Mouse (Mus musculus) gastrocnemius, adult 2 months (tissue): ENCODE results near the gene Gbp7. TPM values are rescaled to one million over a fixed set of nuclear protein-coding genes. Genes with fewer than 3 reads are reported as not detected.

Experiments used
- DNase-seq: peaks from one replicate; pipeline ENCODE4 v3.0.0; 2022
- H3K27ac ChIP-seq: fragments of 200-600 bp; 2 replicates; pipeline ENCODE4 v1.8.1; 2022; ENCODE audit warnings: mild to moderate bottlenecking
- H3K4me3 ChIP-seq: fragments of 200-600 bp; 2 replicates; pipeline ENCODE4 v1.8.1; 2022; ENCODE audit warnings: mild to moderate bottlenecking, moderate library complexity
- CTCF ChIP-seq: fragments of 200-600 bp; IDR thresholded peaks from 2 replicates; pipeline ENCODE4 v1.8.1; 2022; ENCODE audit warnings: antibody characterized with exemption, mild to moderate bottlenecking, moderate library complexity
- intact Hi-C: fragments of 180-260 bp; cut with DNase I; formaldehyde crosslinking; loops from one replicate; pipeline ENCODE4 v1.15.1; 2025
- total RNA-seq, 2 experiments: library from RNA; stranded (reverse); gene quantifications; 2 replicates each; pipeline ENCODE4 v1.2.3; 2021

The Gbp7 gene
- total RNA-seq, 2 experiments from 2014 or later, result 6.3 to 28.4 TPM

DNA sequence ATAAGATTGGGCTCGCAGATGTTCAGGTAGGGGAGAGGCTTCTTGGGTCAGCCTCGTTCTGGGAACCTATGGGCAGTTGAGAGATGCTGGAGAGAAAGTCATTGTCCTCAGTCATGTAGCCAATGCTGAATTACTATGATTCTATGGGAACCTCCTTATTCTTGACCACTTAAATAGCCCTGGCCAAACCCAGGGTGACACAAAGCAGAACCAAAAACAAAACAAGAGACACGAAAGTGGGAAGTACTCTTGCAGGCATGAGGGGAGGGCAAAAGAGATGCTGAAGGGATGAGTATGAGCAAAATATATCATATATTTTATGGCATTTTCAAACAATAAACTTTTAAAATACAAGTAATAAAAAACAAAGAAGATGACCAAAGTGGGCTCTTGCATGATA is 47.0 kb downstream of the Gbp7 start:
- TF ChIP-seq CTCF, result no peak

DNA sequence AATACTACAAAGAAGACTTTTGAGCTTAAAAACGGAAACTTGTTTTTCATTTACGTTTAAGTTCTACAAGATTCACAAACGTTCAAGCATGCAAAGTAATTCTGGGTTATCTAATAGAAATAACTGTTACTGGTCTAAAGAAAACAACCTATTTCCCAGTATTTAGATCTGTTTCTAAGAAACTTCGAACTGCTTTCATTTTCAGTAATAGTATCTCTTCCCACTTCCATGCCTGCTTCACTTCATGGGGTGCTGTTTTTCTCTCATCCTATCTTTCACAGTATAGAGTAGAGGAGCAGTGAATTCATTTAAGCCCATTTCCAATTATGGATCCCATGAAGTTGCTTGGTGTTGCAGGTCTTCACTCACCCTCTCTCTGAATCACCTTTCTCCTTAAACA is 48.2 kb downstream of the Gbp7 start:
- no peak for DNase-seq
- Histone ChIP-seq H3K27ac (no peak overlapping the region), H3K4me3 (no peak overlapping the region)
- intact Hi-C loops, result no loop called here
- no peak for TF ChIP-seq CTCF

More for the DNA sequence above, 47.0 kb downstream of the Gbp7 start:
- intact Hi-C loops, result no loop called here
- Histone ChIP-seq H3K4me3 (no peak overlapping the region), H3K27ac (no peak overlapping the region)
- no peak for DNase-seq

GRCm38 (mm10) chr3:142583067-142583466 is 52.9 kb downstream of the Gbp7 start:
- intact Hi-C loops, result no loop called here
- H3K27ac ChIP-seq, result no peak overlapping the region
- DNase-seq, result no peak
- no peak overlapping the region for H3K4me3 ChIP-seq
- no peak for TF ChIP-seq CTCF

GRCm38 (mm10) chr3:142587386-142587785 is 57.2 kb downstream of the Gbp7 start:
- no peak for DNase-seq
- TF ChIP-seq CTCF, result no peak
- no peak overlapping the region for H3K4me3 ChIP-seq
- H3K27ac ChIP-seq, result no peak overlapping the region
- intact Hi-C loops, result no loop called here

- no peak for DNase-seq
- TF ChIP-seq CTCF, result no peak
- H3K4me3 ChIP-seq, result no peak overlapping the region
- no peak overlapping the region for H3K27ac ChIP-seq
- intact Hi-C loops, result no loop called here
Measured at GRCm38 (mm10) chr3:142588888-142589287, 58.7 kb downstream of the Gbp7 start.

- intact Hi-C loops, result no loop called here
- no peak for DNase-seq
- Histone ChIP-seq H3K27ac (no peak overlapping the region), H3K4me3 (no peak overlapping the region)
- no peak for TF ChIP-seq CTCF
Measured at GRCm38 (mm10) chr3:142590431-142591067, 60.4 kb downstream of the Gbp7 start.

GRCm38 (mm10) chr3:142594547-142594946 is 64.4 kb downstream of the Gbp7 start, which contains the start of gene Gbp2b:
TSS of gene Gbp2b (plus strand) at chr3:142594847.
- no peak for DNase-seq
- TF ChIP-seq CTCF, result no peak
- Histone ChIP-seq H3K4me3 (no peak within 1 kb of the TSS), H3K27ac (no peak within 1 kb of the TSS)
- intact Hi-C loops, result no loop called here

- TF ChIP-seq CTCF, result no peak
- H3K27ac ChIP-seq, result no peak overlapping the region
- H3K4me3 ChIP-seq, result no peak overlapping the region
- DNase-seq, result no peak
- intact Hi-C loops, result no loop called here
Measured at GRCm38 (mm10) chr3:142597923-142598322, 67.8 kb downstream of the Gbp7 start.

Other genes starting within 250 kb of the Gbp7 start
- 100 to 1,000 TPM; 585 to 709 TPM for gene Pdlim5, start 134.6 kb upstream of the Gbp7 start, total RNA-seq
- 1 to 10 TPM; 1.5 to 5.5 TPM for gene Gbp5, start 36.4 kb upstream of the Gbp7 start, total RNA-seq
- 1 to 10 TPM; 2.9 to 3.0 TPM for gene Gbp3, start 29.7 kb downstream of the Gbp7 start, total RNA-seq
- gene Gbp2b, start 64.5 kb downstream of the Gbp7 start, total RNA-seq, result under 1 TPM in 1 of 2 experiments, not detected in 1; 0.17 TPM
- gene Gbp2, start 90.3 kb downstream of the Gbp7 start, total RNA-seq, result 1 to 10 TPM; 2.9 to 3.2 TPM
- gene Kyat3, start 170.7 kb downstream of the Gbp7 start, total RNA-seq, result 10 to 100 TPM in 1 of 2 experiments, 1 to 10 TPM in 1; 9.5 to 14.0 TPM
- gene Gtf2b, start 234.7 kb downstream of the Gbp7 start, total RNA-seq, result 10 to 100 TPM; 13.9 to 14.1 TPM